Mouse (Mus musculus) E14TG2a.4 (cell line): ENCODE measurements around the gene Srgap2.

Experiments
- CTCF ChIP-seq: conservative IDR thresholded peaks from 2 replicates; pipeline ENCODE4 v1.5.1; 2014; ENCODE audit warnings: low read length
- NANOG ChIP-seq: IDR thresholded peaks from 2 replicates; pipeline ENCODE4 v1.6.1; 2014; ENCODE audit warnings: borderline replicate concordance, low read length, mixed read lengths

DNA sequence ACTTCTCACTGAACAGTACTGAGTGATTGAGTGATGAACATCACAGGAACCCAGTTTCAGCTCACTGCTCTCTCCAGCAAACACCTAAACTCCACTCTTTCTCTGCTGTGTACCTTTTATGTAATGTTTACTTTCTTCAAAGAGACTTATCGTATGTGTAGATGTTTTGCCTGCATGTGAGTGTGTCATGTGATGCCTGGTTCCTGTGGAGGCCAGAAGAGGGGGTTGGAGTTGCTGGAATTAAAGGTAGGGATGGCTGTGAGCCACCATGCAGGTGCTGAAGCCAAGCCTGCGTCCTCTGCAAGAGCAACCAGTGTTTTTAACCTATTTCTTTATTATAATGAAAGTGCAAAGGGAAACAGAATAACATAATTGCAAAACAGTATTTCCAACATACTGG lies 182.5 kb downstream of the Srgap2 start:
- TF ChIP-seq CTCF (no peak), NANOG (no peak)
